Mouse (Mus musculus) C3H10T1/2 (cell line): ENCODE results near the gene Npnt. TPM values are rescaled to one million over a fixed set of nuclear protein-coding genes. Genes with fewer than 3 reads are reported as not detected.

ENCODE experiments used
- polyA plus RNA-seq, 2 experiments: library from polyadenylated mRNA; unstranded; fragments of >200 nt; fragmentation: generic; extraction: Trizol; gene quantifications; one replicate each; pipeline ENCODE4 v1.2.1; 2012; ENCODE audit warnings: missing spikeins in 2 of 2

The Npnt gene
- polyA plus RNA-seq, result 10 to 100 TPM in 1 of 2 experiments, under 1 TPM in 1; 0.56 to 24.3 TPM

DNA sequence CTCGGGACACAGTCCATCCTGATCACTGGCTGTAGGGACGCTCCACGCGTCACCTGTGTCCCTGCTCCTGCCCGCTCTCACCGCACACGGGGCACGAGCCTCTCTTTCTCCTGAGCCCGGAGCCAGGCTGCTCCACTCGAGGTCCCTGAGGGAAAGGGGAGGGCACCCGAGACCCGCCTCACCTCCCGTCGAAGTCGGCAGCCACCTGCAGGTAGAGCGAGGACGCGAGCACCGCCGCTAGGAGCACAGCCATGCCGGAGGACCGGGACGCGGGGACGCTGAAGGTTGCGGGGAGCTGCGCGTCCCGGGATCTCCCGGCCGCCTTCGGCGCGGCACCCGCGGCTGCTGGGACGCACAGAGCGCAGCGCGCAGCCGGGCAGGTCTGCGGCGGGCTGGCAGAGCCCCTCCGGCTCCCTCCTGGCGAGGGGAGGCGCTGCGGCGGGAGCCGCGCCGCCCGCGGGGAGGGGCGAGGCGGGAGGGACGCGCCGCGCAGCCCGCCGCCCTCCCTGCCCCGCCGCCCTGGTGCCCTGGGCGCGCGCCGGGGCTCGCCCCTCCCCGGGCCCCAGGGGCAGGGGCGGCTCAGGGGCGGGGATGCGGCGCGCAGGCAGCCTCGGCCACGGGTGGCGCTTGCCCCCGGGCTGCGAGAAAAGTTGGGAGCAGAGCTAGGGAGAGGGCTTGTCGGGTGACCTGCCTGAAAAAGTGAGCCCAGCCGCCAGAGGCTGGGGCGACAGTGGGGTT, at the start of gene Npnt:
Gene Npnt (minus strand): TSS at position 501 of the 738 bp plus-strand sequence.

Other genes starting within 250 kb of the Npnt start
- 1 to 10 TPM; 1.2 to 5.8 TPM for gene Ints12, start 141.5 kb upstream of the Npnt start, polyA plus RNA-seq
- gene Gstcd, start 141.7 kb upstream of the Npnt start, polyA plus RNA-seq, result 1 to 10 TPM; 1.1 to 4.0 TPM